Mouse (Mus musculus): ENCODE measurements around the gene Ostm1.

Gene Ostm1

GRCm38 (mm10) chr10:42631754-42632452 lies 48.3 kb downstream of the Ostm1 start:
- no peak for DNase-seq

DNA sequence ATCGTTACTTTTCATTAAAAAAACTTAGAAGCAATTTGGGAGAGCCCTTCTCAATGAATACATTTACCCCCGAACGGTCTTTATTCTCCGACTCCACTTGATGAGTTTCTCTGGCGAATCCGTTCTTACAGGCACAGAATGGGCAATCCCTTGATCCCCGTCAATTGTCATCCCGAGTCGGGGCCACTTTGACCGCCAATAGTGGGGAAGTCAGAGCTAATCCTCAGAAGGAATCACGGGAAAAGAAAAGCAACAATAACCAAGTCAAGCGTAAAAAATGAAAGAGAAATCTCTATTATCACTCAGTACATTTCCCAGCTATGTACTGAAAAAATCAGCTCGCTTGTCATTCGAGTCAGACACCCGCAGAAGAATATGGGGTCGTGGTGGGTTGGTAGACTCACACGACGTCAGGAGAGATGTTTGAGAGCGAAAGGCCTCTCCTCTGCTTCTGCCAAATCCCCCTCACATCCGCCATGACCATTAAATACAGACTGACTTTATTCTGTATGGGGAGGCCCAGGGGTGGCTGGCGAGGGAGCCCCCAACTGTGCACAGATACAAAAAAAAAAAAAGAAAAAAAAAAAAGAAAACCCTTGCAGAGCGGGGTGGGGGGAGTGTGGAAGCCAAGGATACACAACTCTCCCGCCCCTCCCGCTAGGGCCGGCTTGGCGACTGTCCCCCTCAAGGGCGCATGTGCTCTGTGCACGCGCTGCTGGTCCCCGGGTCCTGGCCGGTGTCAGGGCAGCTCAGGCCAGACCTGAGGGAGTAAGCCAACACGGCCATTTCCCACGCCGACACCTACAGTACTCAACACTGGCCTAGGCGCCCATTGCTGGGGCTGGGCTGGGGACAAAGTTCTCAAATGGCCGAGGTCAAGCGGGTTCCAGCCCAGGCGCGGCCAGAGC lies 49.1 kb downstream of the Ostm1 start:
- no peak for DNase-seq

GRCm38 (mm10) chr10:42633361-42634121 lies 49.9 kb downstream of the Ostm1 start:
- no peak for DNase-seq

- DNase-seq, result no peak
Measured at GRCm38 (mm10) chr10:42634122-42634720, 50.6 kb downstream of the Ostm1 start.

GRCm38 (mm10) chr10:42635046-42635445 lies 51.4 kb downstream of the Ostm1 start:
- no peak for DNase-seq

- DNase-seq, result no peak
Measured at GRCm38 (mm10) chr10:42635566-42636359, 52.1 kb downstream of the Ostm1 start.

GRCm38 (mm10) chr10:42636360-42637182 lies 52.9 kb downstream of the Ostm1 start:
- DNase-seq, result no peak

DNA sequence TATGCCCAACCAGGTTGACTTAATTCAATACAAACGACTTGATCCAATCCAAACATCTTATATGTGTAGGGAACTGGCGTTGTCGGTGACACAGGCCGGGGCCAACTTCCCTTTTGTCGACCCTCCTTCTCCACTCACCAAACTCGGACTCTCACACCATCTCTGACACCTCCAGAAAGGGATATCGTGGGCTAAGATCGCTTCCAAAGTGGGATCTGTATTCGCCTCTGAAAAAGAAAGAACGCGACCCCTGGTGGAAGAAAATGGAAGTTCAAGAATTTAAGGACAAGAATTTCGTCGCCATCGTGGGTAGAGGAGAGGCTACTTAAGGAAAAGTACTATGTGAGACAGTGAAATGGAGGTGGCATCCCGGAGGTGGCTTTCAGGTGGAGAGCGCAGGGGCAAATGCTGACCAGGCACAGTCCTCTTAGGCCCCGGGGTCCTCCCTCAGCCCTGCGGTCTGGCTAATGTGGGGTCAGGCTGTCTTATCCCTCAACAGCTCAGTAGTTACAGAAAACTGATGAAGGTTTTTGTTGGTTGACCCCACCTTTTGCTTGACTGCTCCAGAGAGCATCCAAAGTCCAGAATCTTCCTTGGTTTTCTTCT lies 53.7 kb downstream of the Ostm1 start:
- DNase-seq, result peak; percentile 59

GRCm38 (mm10) chr10:42639856-42640255 lies 56.2 kb downstream of the Ostm1 start:
- no peak for DNase-seq

DNA sequence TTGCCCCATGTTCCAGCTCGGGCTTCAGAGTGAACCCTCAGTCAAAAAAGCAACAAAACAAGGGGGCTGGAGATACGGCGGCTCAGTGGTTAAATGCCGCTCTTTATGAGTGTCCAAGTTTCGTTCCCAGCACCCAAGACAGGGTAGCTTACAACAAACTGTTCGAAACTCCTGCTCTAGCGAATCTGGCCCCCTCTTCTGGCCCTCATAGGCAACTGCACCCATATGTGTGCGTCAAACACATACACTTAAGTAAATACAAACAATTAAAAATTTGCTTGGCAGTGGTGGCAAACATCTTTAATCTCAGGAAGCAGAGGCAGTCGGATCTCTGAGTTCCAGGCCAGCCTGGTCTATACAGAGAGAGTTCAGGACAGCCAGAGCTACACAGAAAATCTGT lies 60.0 kb downstream of the Ostm1 start:
- no peak for DNase-seq

GRCm38 (mm10) chr10:42646340-42646739 lies 62.7 kb downstream of the Ostm1 start:
- DNase-seq, result no peak

GRCm38 (mm10) chr10:42661916-42662315 lies 78.3 kb downstream of the Ostm1 start:
- no peak for DNase-seq

DNA sequence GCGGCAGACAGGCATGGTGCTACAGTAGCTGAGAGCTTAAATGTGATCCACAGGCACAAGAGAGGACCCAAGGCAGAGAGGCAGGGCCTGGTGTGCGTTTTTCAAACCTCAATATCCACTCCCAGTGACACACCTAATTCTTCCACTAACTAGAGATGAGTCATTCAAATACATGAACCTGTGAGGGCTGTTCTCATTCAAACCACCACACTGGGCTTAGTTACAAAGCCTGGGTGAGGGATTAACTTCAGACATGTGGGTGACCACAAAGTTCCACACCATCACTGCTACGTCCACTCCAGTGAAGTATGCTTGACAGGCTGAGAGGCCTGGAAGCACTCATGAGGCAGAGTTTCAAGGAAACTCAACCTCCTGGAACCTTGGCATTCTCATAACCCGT lies 86.3 kb downstream of the Ostm1 start:
- no peak for DNase-seq

DNA sequence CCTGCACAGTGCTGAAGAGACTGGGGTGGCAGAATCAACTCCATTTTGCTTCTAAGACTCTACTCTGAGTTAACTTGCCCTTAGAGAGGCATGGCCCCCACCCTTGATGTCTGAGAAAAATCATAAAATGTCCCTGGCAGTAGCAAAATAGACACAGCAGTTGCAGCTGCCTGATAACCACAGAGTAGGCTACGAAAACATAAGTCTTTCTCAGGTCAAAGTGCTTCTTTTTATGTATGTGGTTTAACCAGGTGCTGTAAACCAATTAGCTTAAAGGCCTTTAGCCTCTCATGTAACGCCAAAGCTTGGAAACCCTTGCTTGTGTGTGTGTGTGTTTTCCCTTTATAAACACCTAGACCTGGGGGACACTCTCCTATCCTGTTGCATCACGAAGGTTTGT lies 89.2 kb downstream of the Ostm1 start:
- DNase-seq, result no peak

DNA sequence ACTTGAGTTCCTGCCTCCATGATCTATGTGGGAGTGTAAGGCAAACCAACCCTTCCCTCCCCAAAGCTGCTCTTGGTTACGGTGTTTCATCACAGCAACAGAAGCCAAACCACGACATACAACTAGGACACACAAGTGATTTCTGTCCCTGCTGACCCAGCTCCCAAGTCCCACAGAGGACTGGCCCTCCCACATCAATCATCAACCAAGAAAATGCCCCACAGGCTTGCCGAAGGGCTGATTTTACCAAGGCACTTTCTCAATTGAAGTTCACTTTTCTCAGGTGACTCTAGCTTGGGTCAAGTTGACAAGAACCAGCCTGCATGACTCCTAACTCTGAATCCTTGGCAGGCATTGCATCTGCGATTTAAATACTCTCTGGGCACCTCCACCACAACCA lies 91.9 kb downstream of the Ostm1 start:
- no peak for DNase-seq

- no peak for DNase-seq
Measured at GRCm38 (mm10) chr10:42678331-42678730, 94.7 kb downstream of the Ostm1 start.

- peak; percentile 90 for DNase-seq
Measured at GRCm38 (mm10) chr10:42678755-42679364, 95.2 kb downstream of the Ostm1 start.

DNA sequence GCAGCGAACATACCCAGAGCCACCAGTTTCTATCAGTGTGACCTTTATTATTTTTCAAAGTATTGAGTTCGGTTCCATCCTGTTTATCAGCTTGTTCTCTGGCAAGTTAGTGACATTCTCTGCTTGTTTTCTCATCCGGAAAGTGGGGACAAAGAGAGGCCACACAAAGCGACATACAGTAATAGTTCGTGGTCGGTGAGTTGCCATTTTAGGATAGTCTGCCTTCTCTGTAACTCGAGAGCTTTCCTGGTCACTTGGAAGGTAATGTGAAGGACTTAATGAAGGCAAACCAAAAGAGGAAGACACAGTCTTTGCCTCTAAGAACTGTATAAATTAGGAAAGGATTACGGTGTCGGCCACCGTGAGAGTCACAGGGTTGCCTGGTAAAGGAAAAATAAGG lies 96.0 kb downstream of the Ostm1 start:
- no peak for DNase-seq

GRCm38 (mm10) chr10:42680582-42681001 lies 97.0 kb downstream of the Ostm1 start:
- DNase-seq, result no peak

DNA sequence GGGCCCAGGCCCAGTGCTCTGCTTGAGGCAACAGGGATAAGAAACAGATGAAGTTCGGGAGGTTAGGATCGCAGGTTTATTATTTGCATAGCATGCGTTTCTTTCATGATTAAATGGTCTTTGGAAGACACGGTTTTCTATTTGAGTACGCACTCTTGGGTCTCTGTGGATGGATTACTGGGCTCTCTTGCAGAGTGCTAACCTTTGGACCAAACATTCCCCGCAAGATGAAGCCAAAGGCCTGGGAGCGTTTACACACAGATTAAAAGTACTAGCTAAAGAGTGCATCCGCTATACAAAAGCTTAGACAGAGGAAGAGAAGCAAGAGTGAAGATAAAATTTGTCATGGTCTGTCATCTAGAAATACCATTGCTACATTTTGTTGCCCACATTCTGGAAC lies 98.8 kb downstream of the Ostm1 start:
- DNase-seq, result no peak

All from right cerebral cortex, postnatal 4 days (tissue).